Mouse (Mus musculus) kidney, adult 2 months (tissue): ENCODE data around the gene Ntn4. TPM values are rescaled to one million over a fixed set of nuclear protein-coding genes. Genes with fewer than 3 reads are reported as not detected.

Experiments
- DNase-seq: peaks from one replicate; pipeline ENCODE4 v3.0.0; 2021
- H3K27ac ChIP-seq: fragments of 200-500 bp; 2 replicates; pipeline ENCODE4 v1.5.1; 2012; ENCODE audit warnings: low read depth, low read length, control low read depth, inconsistent platforms; ENCODE audit not compliant: insufficient read depth
- H3K27me3 ChIP-seq: fragments of 200-500 bp; replicated peaks from 2 replicates; pipeline ENCODE4 v1.6.1; 2012; ENCODE audit warnings: mild to moderate bottlenecking, moderate library complexity, low read length, inconsistent platforms; ENCODE audit not compliant: control insufficient read depth, insufficient read depth
- H3K36me3 ChIP-seq: fragments of 200-500 bp; 2 replicates; pipeline ENCODE4 v1.6.1; 2012; ENCODE audit warnings: mild to moderate bottlenecking, moderate library complexity, low read length, inconsistent platforms; ENCODE audit not compliant: control insufficient read depth, insufficient read depth
- H3K4me1 ChIP-seq: fragments of 200-500 bp; 2 replicates; pipeline ENCODE4 v1.6.1; 2011; ENCODE audit warnings: low read length; ENCODE audit not compliant: control insufficient read depth, insufficient read depth
- H3K4me3 ChIP-seq: fragments of 200-500 bp; 2 replicates; pipeline ENCODE4 v1.5.1; 2011; ENCODE audit warnings: mild to moderate bottlenecking, low read depth, low read length, control low read depth; ENCODE audit not compliant: insufficient read depth
- CTCF ChIP-seq: fragments of 200-500 bp; conservative IDR thresholded peaks from 2 replicates; pipeline ENCODE4 v1.5.1; 2011; ENCODE audit warnings: low read depth, mild to moderate bottlenecking, control low read depth, low read length, moderate library complexity, mixed read lengths; ENCODE audit not compliant: insufficient read depth, insufficient read length
- POLR2A ChIP-seq: fragments of 200-500 bp; IDR thresholded peaks from one replicate; pipeline ENCODE4 v1.6.1; 2011; ENCODE audit warnings: low read depth, low read length, control low read depth
- whole genome bisulfite sequencing: fragments of 180-500 bp; shearing (Covaris S2); methylation state at CpG from one replicate; pipeline ENCODE4 v1.1.7; 2018; 5-methylcytosine and 5-hydroxymethylcytosine counted together
- polyA plus RNA-seq: library from polyadenylated mRNA; depleted of rRNA; stranded (reverse); fragments of >200 nt; gene quantifications from 2 replicates; pipeline ENCODE4 v1.2.3, GENCODE M21; 2012

The Ntn4 gene
- polyA plus RNA-seq, 1 experiment, result 35.1 TPM

GRCm38 (mm10) chr10:93753711-93754391, 113.4 kb downstream of the Ntn4 start:
- Histone ChIP-seq H3K4me1 (peaks cover 7% of the 10 kb centered on the region; the same call in 1 of the 2 replicates), H3K4me3 (no peak overlapping the region), H3K36me3 (no peaks in the 10 kb centered on the region), H3K27ac (no peak overlapping the region), H3K27me3 (no peaks in the 10 kb centered on the region)
- DNase-seq, result peak; percentile 22
- TF ChIP-seq CTCF (no peak), POLR2A (no peak)
- 80% methylated on average over 13 of the region's 13 CpGs for WGBS

GRCm38 (mm10) chr10:93756211-93756610, 115.7 kb downstream of the Ntn4 start:
- H3K4me3 ChIP-seq, result no peak overlapping the region
- H3K36me3 ChIP-seq, result no peaks in the 10 kb centered on the region
- 85% methylated on average over 10 of the region's 10 CpGs for WGBS
- H3K4me1 ChIP-seq, result no peaks in the 10 kb centered on the region; the same call in 1 of the 2 replicates
- no peak overlapping the region for H3K27ac ChIP-seq
- no peak for DNase-seq
- no peaks in the 10 kb centered on the region for H3K27me3 ChIP-seq
- TF ChIP-seq POLR2A (no peak), CTCF (no peak)

GRCm38 (mm10) chr10:93759644-93760043, 119.2 kb downstream of the Ntn4 start:
- DNase-seq, result peak; percentile 19

GRCm38 (mm10) chr10:93760429-93760828, 119.9 kb downstream of the Ntn4 start:
- Histone ChIP-seq H3K4me3 (no peak overlapping the region), H3K27me3 (no peaks in the 10 kb centered on the region), H3K4me1 (no peaks in the 10 kb centered on the region), H3K27ac (no peak overlapping the region), H3K36me3 (no peaks in the 10 kb centered on the region)
- TF ChIP-seq POLR2A, result no peak
- no peak for TF ChIP-seq CTCF
- no peak for DNase-seq
- 89% methylated on average over 5 of the region's 5 CpGs for WGBS

More at GRCm38 (mm10) chr10:93759644-93760043, 119.2 kb downstream of the Ntn4 start:
- Histone ChIP-seq H3K4me1 (no peaks in the 10 kb centered on the region), H3K27ac (no peak overlapping the region), H3K4me3 (no peak overlapping the region), H3K36me3 (no peaks in the 10 kb centered on the region), H3K27me3 (no peaks in the 10 kb centered on the region)
- WGBS, result 51% methylated on average over 4 of the region's 4 CpGs
- TF ChIP-seq POLR2A, result no peak
- no peak for TF ChIP-seq CTCF

- no peaks in the 10 kb centered on the region for H3K4me1 ChIP-seq
- H3K36me3 ChIP-seq, result no peaks in the 10 kb centered on the region
- peak; percentile 53 for DNase-seq
- H3K27ac ChIP-seq, result no peak overlapping the region
- H3K4me3 ChIP-seq, result no peak overlapping the region
- H3K27me3 ChIP-seq, result no peaks in the 10 kb centered on the region
- no peak for TF ChIP-seq POLR2A
- peak; percentile 68 for TF ChIP-seq CTCF
- 38% methylated on average over 5 of the region's 5 CpGs for whole genome bisulfite sequencing
Observed at GRCm38 (mm10) chr10:93763074-93763473, 122.6 kb downstream of the Ntn4 start.

GRCm38 (mm10) chr10:93766221-93766620, 125.7 kb downstream of the Ntn4 start:
- no peak for TF ChIP-seq POLR2A
- TF ChIP-seq CTCF, result no peak
- DNase-seq, result no peak
- H3K4me1 ChIP-seq, result peaks cover under 1% of the 10 kb centered on the region; the same call in 1 of the 2 replicates
- no peaks in the 10 kb centered on the region for H3K36me3 ChIP-seq
- 89% methylated on average over 5 of the region's 5 CpGs for WGBS
- no peak overlapping the region for H3K27ac ChIP-seq
- H3K4me3 ChIP-seq, result no peak overlapping the region
- no peaks in the 10 kb centered on the region for H3K27me3 ChIP-seq

GRCm38 (mm10) chr10:93767245-93767644, 126.8 kb downstream of the Ntn4 start:
- no peak for DNase-seq
- H3K27me3 ChIP-seq, result no peaks in the 10 kb centered on the region
- H3K36me3 ChIP-seq, result no peaks in the 10 kb centered on the region
- TF ChIP-seq POLR2A (no peak), CTCF (no peak)
- 83% methylated on average over 5 of the region's 5 CpGs for WGBS
- no peak overlapping the region for H3K4me3 ChIP-seq
- H3K27ac ChIP-seq, result no peak overlapping the region
- H3K4me1 ChIP-seq, result peaks cover 6% of the 10 kb centered on the region
